Mouse (Mus musculus) spleen, postnatal 4 days (tissue): Measurements from ENCODE around the gene Mbd4.
A peak's percentile ranks its signal among the peaks of the same experiment; 100 is the strongest.

Experiments
- DNase-seq, 2 experiments: peaks; one replicate each; pipeline ENCODE4 v3.0.0; 2022; ENCODE audit warnings: low spot score in 2 of 2

The Mbd4 gene

DNA sequence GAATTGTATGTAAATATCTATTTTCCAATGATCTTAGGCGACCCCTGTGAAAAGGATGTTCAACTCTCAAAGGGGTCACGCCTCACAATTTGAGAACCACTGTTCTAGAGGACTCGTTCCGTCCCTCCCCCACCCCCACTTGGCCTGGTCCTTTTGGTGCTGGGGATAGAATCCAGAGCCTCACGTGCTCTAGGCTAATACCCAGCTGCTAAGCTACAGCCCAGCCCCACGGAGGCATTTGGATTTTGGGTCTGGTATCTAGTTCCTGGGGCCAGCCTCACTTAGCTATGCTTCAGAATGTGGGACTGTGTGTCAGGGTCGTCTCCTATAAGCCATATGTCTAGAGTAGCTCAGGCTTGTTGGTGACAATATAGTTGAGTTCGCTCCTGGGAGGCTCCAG, 41.6 kb downstream of the Mbd4 start:
- no peak for DNase-seq

DNA sequence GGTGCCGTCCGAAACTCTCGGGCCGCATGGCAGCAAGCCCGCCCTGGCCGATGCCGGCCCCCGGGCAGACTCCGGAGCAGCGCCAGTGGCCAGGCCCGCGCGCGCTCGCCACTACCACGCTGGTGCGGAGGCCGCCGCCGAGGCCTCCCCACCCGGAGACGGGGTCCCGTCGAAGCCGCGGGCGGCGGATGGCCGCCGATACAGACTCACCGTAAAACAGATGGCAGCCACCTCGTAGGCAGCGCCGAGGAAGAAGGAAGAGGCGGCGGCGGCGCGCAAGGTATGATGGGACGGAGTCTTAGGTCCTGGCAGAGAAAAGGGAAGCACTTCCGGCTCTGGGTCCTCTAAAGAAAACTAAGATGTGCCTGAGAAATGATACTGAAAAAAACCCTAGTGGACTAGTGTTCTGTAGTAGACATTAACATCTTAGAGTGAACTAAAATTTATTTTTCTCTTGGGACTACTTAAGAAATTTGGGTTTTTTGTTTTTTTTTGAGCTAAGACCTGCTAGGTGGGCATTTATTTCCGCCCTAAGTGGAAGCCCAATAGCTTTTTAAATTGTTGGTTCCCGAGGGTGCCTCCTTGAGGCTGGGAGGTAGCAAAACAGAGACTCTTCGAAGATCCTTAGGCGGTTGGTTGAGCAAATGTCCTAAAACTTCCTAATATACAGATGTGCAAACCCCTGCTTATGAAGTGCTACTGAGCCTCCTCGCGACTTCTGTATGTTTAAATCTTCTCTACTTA, 44.5 kb downstream of the Mbd4 start, which contains the start of gene Rpl32:
TSS of gene Rpl32 (minus strand) at position 260 of the 744 bp plus-strand sequence.
- DNase-seq: peak; percentile 85 to 92

DNA sequence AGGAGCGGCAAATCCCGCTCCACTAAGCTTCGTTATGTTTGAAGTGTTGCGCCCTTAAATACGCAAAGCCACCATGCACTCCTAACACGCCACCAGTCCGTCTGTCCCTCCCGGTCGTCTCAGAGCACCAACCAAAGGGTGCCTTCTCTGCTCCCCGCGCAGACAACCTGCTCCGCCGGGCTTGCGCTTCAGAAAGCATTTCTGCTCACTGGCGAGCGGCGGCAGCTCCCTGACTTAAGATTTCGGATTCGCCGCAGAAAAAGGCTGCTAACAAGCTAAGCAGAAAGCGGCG, 45.0 kb downstream of the Mbd4 start:
- no peak for DNase-seq

DNA sequence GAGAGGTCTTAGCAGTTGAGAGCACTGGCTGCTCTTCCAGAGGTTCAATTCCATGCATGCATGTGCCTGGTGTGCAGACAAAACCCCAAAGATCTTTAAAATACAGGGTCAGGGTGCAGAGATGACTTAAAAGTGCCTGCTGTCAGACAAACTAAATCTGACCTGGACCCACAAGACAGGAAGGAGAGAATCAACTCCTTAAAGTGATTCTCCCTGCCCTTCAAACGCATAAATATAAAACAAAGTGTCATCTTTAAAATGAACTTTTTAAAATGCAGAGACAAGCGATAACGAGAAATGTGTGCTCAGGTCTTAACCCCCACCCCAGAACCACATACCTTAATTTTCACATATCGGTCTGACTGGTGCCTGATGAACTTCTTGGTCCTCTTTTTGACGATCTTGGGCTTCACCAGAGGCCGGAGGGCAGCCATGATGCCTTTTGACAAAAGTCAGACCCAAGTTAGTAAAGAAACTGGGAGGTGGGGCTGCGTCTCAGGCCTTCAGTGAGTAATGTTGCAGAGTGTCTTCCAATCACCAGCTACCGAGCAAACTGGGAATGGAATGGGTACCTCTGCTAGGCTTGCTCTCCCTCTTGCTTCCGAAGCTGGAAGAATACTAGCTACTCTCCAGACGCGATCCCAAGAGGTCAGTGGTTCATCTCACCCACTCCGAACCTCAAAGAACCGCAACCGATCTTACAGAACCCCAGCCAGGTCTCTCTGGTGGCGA, 45.5 kb downstream of the Mbd4 start:
- no peak for DNase-seq

DNA sequence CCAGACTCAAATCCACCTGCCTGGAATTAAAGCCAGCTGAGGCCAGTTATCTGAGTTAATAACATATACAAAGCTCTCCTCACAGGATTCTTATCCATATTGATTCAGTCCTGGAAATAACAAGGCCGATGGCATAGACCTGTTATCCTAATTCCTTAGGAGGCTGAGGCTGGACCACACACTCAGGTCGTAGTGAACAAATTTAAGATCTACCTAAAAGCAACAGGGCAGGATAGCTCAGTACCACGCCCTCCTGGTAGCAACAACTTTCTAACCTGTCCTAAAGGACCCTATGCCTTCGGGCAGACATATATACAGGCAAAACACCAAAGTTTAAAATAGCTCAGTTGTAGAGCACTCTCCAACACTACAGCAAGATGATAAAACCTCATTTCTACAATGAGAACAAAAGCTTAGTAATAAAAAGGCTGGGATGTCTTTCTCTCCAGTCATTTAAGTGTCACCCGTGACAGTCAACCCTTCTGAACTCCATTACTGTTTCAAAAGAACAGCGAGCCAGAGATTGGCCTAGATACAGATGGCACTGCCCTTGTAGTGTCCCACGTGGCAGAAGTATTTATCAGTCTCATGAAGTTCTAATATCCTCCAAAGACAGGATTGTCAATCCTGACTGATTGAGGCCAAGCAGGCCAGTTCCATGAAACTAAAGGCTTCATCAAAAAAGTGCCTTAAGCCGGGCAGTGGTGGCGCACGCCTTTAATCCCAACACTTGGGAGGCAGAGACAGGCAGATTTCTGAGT, 48.6 kb downstream of the Mbd4 start:
- DNase-seq: no peak

DNA sequence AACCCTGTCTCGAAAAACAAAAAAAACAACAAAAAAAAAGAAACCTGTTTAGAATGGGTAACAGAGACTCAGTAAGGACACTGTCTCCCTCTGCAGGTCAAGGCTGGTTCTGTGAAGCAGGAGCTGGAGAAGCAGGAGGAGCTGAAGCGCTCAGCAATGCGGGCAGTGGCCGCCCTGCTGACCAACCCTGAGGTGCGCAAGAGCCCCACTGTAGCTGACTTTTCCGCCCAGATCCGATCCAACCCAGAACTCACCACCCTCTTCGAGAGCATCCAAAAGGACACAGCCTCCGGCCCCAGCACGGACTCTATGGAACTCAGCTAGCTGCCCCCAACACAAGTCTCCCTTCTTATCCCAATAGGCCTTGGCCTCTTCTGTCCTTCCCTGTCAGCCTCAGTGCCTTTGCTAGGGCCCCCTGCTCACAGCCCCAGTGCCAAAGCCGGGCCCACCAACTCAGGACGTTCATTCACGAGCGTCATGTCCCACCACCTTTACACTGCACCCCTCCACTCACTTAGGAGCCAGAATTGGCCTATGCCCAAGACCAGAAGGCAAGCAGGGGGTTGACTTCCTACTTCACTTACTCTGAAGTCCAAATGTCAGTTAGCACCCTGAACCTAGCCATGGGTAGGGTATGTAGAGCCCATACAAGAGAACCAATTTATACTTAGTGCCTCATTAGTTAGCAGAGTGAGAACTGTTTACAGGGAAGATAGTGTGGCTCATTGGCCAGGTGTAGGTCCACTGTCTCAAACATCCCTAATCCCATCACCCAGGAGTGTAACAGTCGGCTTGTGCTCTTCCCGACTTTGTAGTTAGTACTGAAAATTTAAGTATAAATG, 49.4 kb downstream of the Mbd4 start:
- DNase-seq: peak; percentile 65 to 79

DNA sequence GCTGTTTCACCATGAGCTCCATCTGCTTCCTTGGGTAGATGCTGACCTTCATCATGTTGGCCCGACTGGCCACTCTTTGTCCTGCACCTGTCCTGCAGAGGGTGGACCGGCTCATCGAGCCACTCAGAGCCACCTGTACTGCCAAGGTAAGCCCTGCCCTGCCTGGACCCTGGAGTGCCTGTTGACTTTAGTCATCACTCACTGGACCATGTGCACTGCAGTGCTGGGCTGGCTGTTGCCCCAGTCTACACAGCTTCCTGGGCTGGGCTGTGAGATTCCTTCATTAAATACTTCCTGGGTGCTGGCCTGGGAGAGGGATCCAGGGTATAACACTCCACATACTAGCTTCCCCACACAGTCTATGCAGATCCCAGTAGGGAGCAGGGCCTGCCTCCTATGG, 51.4 kb downstream of the Mbd4 start:
- DNase-seq: no peak

DNA sequence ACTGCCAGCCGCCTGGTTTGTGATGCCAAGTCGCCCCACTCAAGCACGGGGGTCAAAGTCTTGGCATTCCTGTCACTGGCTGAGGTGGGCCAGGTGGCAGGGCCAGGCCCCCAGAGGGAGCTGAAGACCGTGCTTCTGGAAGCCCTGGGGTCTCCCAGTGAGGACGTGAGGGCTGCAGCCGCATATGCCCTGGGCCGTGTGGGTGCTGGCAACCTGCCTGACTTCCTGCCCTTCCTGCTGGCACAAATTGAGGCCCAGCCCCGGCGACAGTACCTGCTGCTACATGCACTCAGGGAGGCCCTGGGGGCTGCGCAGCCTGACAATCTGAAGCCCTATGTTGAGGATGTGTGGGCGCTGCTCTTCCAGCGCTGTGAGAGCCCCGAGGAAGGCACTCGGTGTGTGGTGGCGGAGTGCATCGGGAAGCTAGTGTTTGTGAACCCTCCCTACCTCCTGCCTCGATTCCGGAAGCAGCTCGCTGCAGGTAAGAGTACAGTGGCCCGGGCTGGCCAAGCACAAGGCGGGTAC, 60.4 kb downstream of the Mbd4 start:
- no peak for DNase-seq

DNA sequence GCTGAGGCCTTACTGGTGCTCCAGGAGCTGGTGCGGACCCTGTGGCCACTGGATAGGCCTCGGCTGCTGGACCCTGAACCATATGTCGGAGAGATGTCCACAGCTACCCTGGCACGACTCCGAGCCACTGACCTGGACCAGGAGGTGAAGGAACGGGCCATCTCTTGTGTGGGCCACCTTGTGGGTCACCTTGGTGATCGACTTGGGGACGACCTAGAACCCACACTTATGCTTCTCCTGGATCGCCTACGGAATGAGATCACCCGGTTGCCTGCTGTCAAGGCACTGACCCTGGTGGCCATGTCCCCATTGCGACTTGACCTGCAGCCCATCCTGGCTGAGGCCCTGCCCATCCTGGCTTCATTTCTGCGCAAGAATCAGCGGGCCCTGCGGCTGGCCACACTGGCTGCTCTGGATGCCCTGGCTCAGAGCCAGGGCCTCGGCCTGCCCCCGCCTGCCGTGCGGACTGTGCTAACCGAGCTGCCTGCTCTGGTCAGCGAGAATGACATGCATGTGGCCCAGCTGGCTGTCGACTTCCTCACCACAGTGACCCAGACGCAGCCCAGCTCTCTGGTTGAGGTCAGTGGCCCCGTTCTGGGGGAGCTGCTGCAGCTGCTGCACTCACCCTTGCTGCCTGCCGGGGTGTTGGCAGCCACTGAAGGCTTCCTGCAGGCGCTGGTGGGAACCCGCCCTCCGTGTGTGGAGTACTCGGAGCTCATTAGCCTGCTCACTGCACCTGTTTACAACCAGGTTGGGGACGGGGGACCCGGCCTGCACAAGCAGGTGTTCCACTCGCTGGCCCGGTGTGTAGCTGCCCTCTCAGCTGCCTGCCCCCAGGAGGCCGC, 61.1 kb downstream of the Mbd4 start:
- DNase-seq: no peak

DNA sequence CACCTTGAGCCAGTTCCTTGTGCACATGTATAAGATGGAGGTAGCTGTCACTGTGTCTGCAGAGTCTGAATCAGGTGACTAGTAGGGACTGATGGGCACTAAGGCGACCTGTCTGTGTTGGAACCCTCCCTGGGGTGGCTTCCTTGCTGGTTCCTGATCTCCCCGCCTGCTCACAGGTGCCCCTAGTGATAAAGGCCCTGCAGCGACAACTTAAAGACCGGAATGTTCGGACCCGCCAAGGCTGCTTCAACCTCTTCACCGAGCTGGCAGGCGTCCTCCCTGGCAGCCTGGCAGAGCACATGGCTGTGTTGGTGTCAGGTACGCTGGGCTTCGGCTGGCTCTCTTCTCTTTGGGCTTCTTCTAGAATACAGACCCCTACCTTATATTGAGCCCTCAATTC, 62.2 kb downstream of the Mbd4 start:
- no peak for DNase-seq
